In genomic region chr11:60927264-60927663, GRCm38 (mm10) we compare ENCODE assay signal across 8 mouse cellular contexts. TPM values are rescaled to one million over a fixed set of nuclear protein-coding genes. Genes with fewer than 3 reads are reported as not detected.
DNase-seq lines count a peak whose midpoint lies in the region; ATAC-seq lines count a peak whose summit lies in the region.

No protein-coding gene starts in this region.

- peak overlapping the region; percentile 54 for H3K4me2 ChIP-seq in heart, embryonic 15.5 days
- H3K4me2 ChIP-seq in liver, embryonic 12.5 days = peak overlapping the region; percentile 38
- H3K4me2 ChIP-seq in stomach, embryonic 15.5 days = peak overlapping the region; percentile 42

- ATAC-seq in CD4-positive, CD25-positive, alpha-beta regulatory T cell, adult 4 months = peak; percentile 77
- ATAC-seq in heart, embryonic 15.5 days (replicated peaks; ENCODE audit: insufficient number of reproducible peaks, insufficient read depth, low FRiP score, low read depth) = peak; percentile 64
- peak; percentile 25 for ATAC-seq in liver, embryonic 12.5 days
- ATAC-seq in stomach, embryonic 15.5 days (ENCODE audit: insufficient read depth, low FRiP score, low read depth) = peak; percentile 72

- H3K27ac ChIP-seq in forebrain, embryonic 10.5 days = peak overlapping the region; percentile 53
- H3K27ac ChIP-seq in heart, embryonic 15.5 days = 0 out of 2 replicates have a peak overlapping the region, but pooled peaks have one; percentile 27
- H3K27ac ChIP-seq in liver, embryonic 12.5 days = peak overlapping the region; percentile 52
- H3K27ac ChIP-seq in stomach, embryonic 15.5 days = no peak overlapping the region

- H3K9ac ChIP-seq in heart, embryonic 15.5 days = no peak overlapping the region
- H3K9ac ChIP-seq in liver, embryonic 12.5 days = peak overlapping the region; percentile 47; the same call in 1 of the 2 replicates
- H3K9ac ChIP-seq in stomach, embryonic 15.5 days = no peak overlapping the region

- H3K27me3 ChIP-seq in forebrain, embryonic 10.5 days (ENCODE audit: poor library complexity, severe bottlenecking) = peaks cover 9% of the 10 kb centered on the region; the same call in 1 of the 2 replicates
- no peaks in the 10 kb centered on the region for H3K27me3 ChIP-seq in heart, embryonic 15.5 days
- H3K27me3 ChIP-seq in liver, embryonic 12.5 days (replicated peaks) = no peaks in the 10 kb centered on the region
- no peaks in the 10 kb centered on the region for H3K27me3 ChIP-seq in stomach, embryonic 15.5 days (replicated peaks)

- H3K36me3 ChIP-seq in forebrain, embryonic 10.5 days (replicated peaks) = no peaks in the 10 kb centered on the region
- H3K36me3 ChIP-seq in heart, embryonic 15.5 days = no peaks in the 10 kb centered on the region
- H3K36me3 ChIP-seq in liver, embryonic 12.5 days = no peaks in the 10 kb centered on the region
- no peaks in the 10 kb centered on the region for H3K36me3 ChIP-seq in stomach, embryonic 15.5 days

- H3K4me3 ChIP-seq in forebrain, embryonic 10.5 days = peak overlapping the region; percentile 39
- H3K4me3 ChIP-seq in heart, embryonic 15.5 days = peak overlapping the region; percentile 7; the same call in 1 of the 2 replicates
- no peak overlapping the region for H3K4me3 ChIP-seq in liver, embryonic 12.5 days
- H3K4me3 ChIP-seq in stomach, embryonic 15.5 days (replicated peaks) = no peak overlapping the region; the same call in 1 of the 2 replicates

- whole genome bisulfite sequencing in forebrain, embryonic 10.5 days = under 1% methylated on average over 9 of the region's 9 CpGs
- 1% methylated on average over 9 of the region's 9 CpGs for WGBS in heart, embryonic 15.5 days
- WGBS in liver, embryonic 12.5 days (ENCODE audit: insufficient replicate concordance) = 1% methylated on average over 9 of the region's 9 CpGs
- whole genome bisulfite sequencing in stomach, embryonic 15.5 days = under 1% methylated on average over 9 of the region's 9 CpGs

- peak; percentile 93 for DNase-seq in c-Kit-negative CD71-positive TER-119-positive erythroid progenitor cells, embryonic 14.5 days (ENCODE audit: low read depth, low spot score)
- peak; percentile 90 for DNase-seq in forebrain, embryonic 10.5 days (ENCODE audit: extremely low spot score, low spot score)
- DNase-seq in kidney, postnatal 14 days = peak; percentile 95
- peak; percentile 90 for DNase-seq in neural tube, embryonic 10.5 days (ENCODE audit: extremely low spot score, low spot score)

- H3K4me1 ChIP-seq in forebrain, embryonic 10.5 days = peaks cover 34% of the 10 kb centered on the region
- peaks cover 21% of the 10 kb centered on the region for H3K4me1 ChIP-seq in heart, embryonic 15.5 days (replicated peaks)
- peaks cover 77% of the 10 kb centered on the region for H3K4me1 ChIP-seq in liver, embryonic 12.5 days
- H3K4me1 ChIP-seq in stomach, embryonic 15.5 days = peaks cover 16% of the 10 kb centered on the region; the same call in 1 of the 2 replicates

- H3K9me3 ChIP-seq in forebrain, embryonic 10.5 days = no peaks in the 10 kb centered on the region
- no peaks in the 10 kb centered on the region for H3K9me3 ChIP-seq in heart, embryonic 15.5 days (replicated peaks)
- H3K9me3 ChIP-seq in liver, embryonic 12.5 days (replicated peaks) = no peaks in the 10 kb centered on the region
- H3K9me3 ChIP-seq in stomach, embryonic 15.5 days = no peaks in the 10 kb centered on the region

RNA-seq across cellular contexts. Expression of gene Map2k3, which starts 4.6 kb away (rescaled TPM):
- polyA plus RNA-seq in CD4-positive, CD25-positive, alpha-beta regulatory T cell, adult 4 months (2017; shearing (Covaris generic)) = 10 to 100 TPM; 48.1 to 70.2 TPM
- 67.0 and 73.2 TPM in 2 replicates for polyA plus RNA-seq in forebrain, embryonic 10.5 days (2016; fragmentation: Nextera tagmentation; extraction: Ambion mirVana)
- polyA plus RNA-seq in heart, embryonic 15.5 days (2015; fragmentation: Nextera tagmentation; extraction: Ambion mirVana) = 53.3 and 76.0 TPM in 2 replicates
- 170 and 173 TPM in 2 replicates for polyA plus RNA-seq in liver, embryonic 12.5 days (2016; fragmentation: Nextera tagmentation; extraction: Ambion mirVana)
- 116 and 121 TPM in 2 replicates for polyA plus RNA-seq in stomach, embryonic 15.5 days (2015; fragmentation: Nextera tagmentation; extraction: Ambion mirVana)

RNA-seq across cellular contexts. Expression of gene Natd1, which starts 12.7 kb away (rescaled TPM):
- polyA plus RNA-seq in CD4-positive, CD25-positive, alpha-beta regulatory T cell, adult 4 months (2017; shearing (Covaris generic)) = 1 to 10 TPM; 6.9 to 9.9 TPM
- 20.1 and 23.0 TPM in 2 replicates for polyA plus RNA-seq in forebrain, embryonic 10.5 days (2016; fragmentation: Nextera tagmentation; extraction: Ambion mirVana)
- polyA plus RNA-seq in heart, embryonic 15.5 days (2015; fragmentation: Nextera tagmentation; extraction: Ambion mirVana) = 11.9 and 22.3 TPM in 2 replicates
- polyA plus RNA-seq in liver, embryonic 12.5 days (2016; fragmentation: Nextera tagmentation; extraction: Ambion mirVana) = 9.3 and 9.6 TPM in 2 replicates
- 12.1 and 15.0 TPM in 2 replicates for polyA plus RNA-seq in stomach, embryonic 15.5 days (2015; fragmentation: Nextera tagmentation; extraction: Ambion mirVana)

RNA-seq across cellular contexts. Expression of gene Tmem11, which starts 48.2 kb away (rescaled TPM):
- polyA plus RNA-seq in CD4-positive, CD25-positive, alpha-beta regulatory T cell, adult 4 months (2017; shearing (Covaris generic)) = 10 to 100 TPM; 33.2 to 36.9 TPM
- polyA plus RNA-seq in forebrain, embryonic 10.5 days (2016; fragmentation: Nextera tagmentation; extraction: Ambion mirVana) = 74.3 and 76.2 TPM in 2 replicates
- polyA plus RNA-seq in heart, embryonic 15.5 days (2015; fragmentation: Nextera tagmentation; extraction: Ambion mirVana) = 52.1 and 63.2 TPM in 2 replicates
- polyA plus RNA-seq in liver, embryonic 12.5 days (2016; fragmentation: Nextera tagmentation; extraction: Ambion mirVana) = 38.1 and 40.0 TPM in 2 replicates
- 60.3 and 60.8 TPM in 2 replicates for polyA plus RNA-seq in stomach, embryonic 15.5 days (2015; fragmentation: Nextera tagmentation; extraction: Ambion mirVana)

Comparison
In these comparisons a context has a peak if more than half of its experiments do, and no peak if none do; other contexts are left out.
1. ATAC-seq: peak in every context shown above with its lines; median percentile 77 in CD4-positive, CD25-positive, alpha-beta regulatory T cell, adult 4 months; 72 in stomach, embryonic 15.5 days; 64 in heart, embryonic 15.5 days; 25 in liver, embryonic 12.5 days.
2. H3K4me3 ChIP-seq: peak in forebrain, embryonic 10.5 days (single experiment) and heart, embryonic 15.5 days (single experiment); none in liver, embryonic 12.5 days (single experiment) and stomach, embryonic 15.5 days (single experiment).
3. Peak in every context shown above with its lines, with median percentiles within 50 percentile points of each other: DNase-seq and H3K4me2 ChIP-seq.